Mouse (Mus musculus) hematopoietic stem cell, adult 5-6 weeks (primary cell): ENCODE data around the gene Prph. TPM values are rescaled to one million over a fixed set of nuclear protein-coding genes. Genes with fewer than 3 reads are reported as not detected.

Experiments
- total RNA-seq: library from RNA; stranded (forward); fragments of 172-1452, 232-1000 nt; gene quantifications from 2 replicates; pipeline ENCODE4 v1.2.3, GENCODE M21; 2017

Prph gene
- total RNA-seq, 1 experiment from 2014 or later: not detected

Other genes starting within 250 kb of the Prph start
- 0.15 and 0.63 TPM in 2 replicates for gene Ddn, start 245.7 kb upstream of the Prph start, total RNA-seq
- 70.7 and 115 TPM in 2 replicates for gene Prkag1, start 223.7 kb upstream of the Prph start, total RNA-seq
- 33.0 and 45.0 TPM in 2 replicates for gene Kmt2d, start 184.0 kb upstream of the Prph start, total RNA-seq
- 6.2 and 14.7 TPM in 2 replicates for gene Rhebl1, start 160.6 kb upstream of the Prph start, total RNA-seq
- gene Dhh, start 156.6 kb upstream of the Prph start, total RNA-seq: 0.13 TPM in 1 of 2 replicates, not detected in the other
- gene Lmbr1l, start 136.9 kb upstream of the Prph start, total RNA-seq: 8.7 and 21.2 TPM in 2 replicates
- 672 and 707 TPM in 2 replicates for gene Tuba1b, start 120.6 kb upstream of the Prph start, total RNA-seq
- gene Gm49450, start 101.6 kb upstream of the Prph start, total RNA-seq: 12.9 TPM in 1 of 2 replicates, not detected in the other
- gene Tuba1a, start 101.5 kb upstream of the Prph start, total RNA-seq: 35.1 and 40.0 TPM in 2 replicates
- gene Tuba1c, start 25.3 kb upstream of the Prph start, total RNA-seq: 58.2 and 65.1 TPM in 2 replicates
- gene Troap, start 19.4 kb downstream of the Prph start, total RNA-seq: 13.4 and 15.9 TPM in 2 replicates
- not detected in 2 replicates for gene C1ql4, start 32.6 kb downstream of the Prph start, total RNA-seq
- gene Dnajc22, start 38.0 kb downstream of the Prph start, total RNA-seq: not detected in 2 replicates
- gene Spats2, start 70.7 kb downstream of the Prph start, total RNA-seq: 0.25 TPM in 1 of 2 replicates, not detected in the other
- not detected in 2 replicates for gene Kcnh3, start 169.7 kb downstream of the Prph start, total RNA-seq
- 46.5 and 58.8 TPM in 2 replicates for gene Mcrs1, start 196.8 kb downstream of the Prph start, total RNA-seq
- 16.4 and 22.0 TPM in 2 replicates for gene Prpf40b, start 239.9 kb downstream of the Prph start, total RNA-seq
- gene Fam186b, start 240.7 kb downstream of the Prph start, total RNA-seq: 0.05 TPM in 1 of 2 replicates, not detected in the other